Mouse (Mus musculus): ENCODE data around the gene Epn3. TPM values are rescaled to one million over a fixed set of nuclear protein-coding genes. Genes with fewer than 3 reads are reported as not detected.
A peak's percentile ranks its signal among the peaks of the same experiment; 100 is the strongest.

The Epn3 gene
- polyA plus RNA-seq, 1 experiment, result not detected

DNA sequence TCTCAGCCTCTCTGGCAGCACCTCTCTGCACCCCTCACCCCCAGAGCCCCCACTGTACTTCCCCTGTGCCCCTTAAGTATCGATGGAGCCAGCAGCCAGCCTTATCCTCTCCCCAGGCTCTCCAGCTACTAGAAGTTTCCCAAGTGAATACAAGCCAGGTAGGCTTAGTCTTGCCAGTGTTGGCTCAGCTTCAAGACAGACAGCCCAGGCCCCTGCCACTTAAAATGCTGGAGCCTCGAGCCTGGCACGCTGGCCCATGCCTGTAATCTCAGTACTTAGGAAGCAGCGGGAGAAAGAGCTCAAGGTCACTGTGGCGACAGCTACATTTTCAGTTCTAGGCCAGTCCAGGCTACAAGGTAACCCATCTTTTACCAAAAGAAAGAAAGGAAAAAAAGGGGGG is 49.9 kb downstream of the Epn3 start:
- TF ChIP-seq CTCF (IDR thresholded peaks at IDR 0.05; ENCODE audit: insufficient read depth, low read depth, low read length) (no peak), POLR2A (IDR thresholded peaks at IDR 0.05; ENCODE audit: insufficient read depth, low read depth, low read length) (no peak)
- H3K4me1 ChIP-seq (ENCODE audit: control insufficient read depth, insufficient read depth, low read length), result peaks cover 50% of the 10 kb centered on the region
- H3K4me3 ChIP-seq (ENCODE audit: insufficient read depth, low read depth, low read length), result no peak overlapping the region
- no peak overlapping the region for H3K27ac ChIP-seq (ENCODE audit: insufficient read depth, low read depth, low read length)
- WGBS, result 53% methylated on average over 5 of the region's 5 CpGs

DNA sequence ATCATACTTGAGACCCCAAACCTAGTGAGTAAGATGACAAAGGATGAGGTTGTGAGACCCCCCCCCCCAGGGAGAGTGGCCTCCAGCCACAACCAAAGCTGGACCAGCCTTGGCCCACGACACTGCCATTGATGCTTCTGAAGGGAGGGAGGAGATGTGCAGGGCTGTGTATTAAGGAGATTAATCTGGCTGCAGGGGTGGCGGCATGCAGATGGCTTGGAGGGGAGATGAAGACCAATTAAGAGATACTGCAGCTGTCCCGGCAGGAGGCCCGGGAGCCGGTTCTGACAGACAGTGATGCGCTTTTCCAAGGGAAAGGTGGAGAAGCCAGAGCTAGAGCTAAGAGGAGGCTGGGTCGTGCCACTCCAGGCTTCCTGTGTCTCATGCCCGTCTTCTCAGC is 50.5 kb downstream of the Epn3 start:
- Histone ChIP-seq H3K27ac (ENCODE audit: insufficient read depth, low read depth, low read length) (0 out of 2 replicates have a peak overlapping the region, but pooled peaks have one; percentile 2), H3K4me1 (ENCODE audit: control insufficient read depth, insufficient read depth, low read length) (peaks cover 43% of the 10 kb centered on the region), H3K4me3 (ENCODE audit: insufficient read depth, low read depth, low read length) (no peak overlapping the region)
- WGBS, result 34% methylated on average over 8 of the region's 8 CpGs
- TF ChIP-seq CTCF (IDR thresholded peaks at IDR 0.05; ENCODE audit: insufficient read depth, low read depth, low read length) (no peak), POLR2A (IDR thresholded peaks at IDR 0.05; ENCODE audit: insufficient read depth, low read depth, low read length) (no peak)

DNA sequence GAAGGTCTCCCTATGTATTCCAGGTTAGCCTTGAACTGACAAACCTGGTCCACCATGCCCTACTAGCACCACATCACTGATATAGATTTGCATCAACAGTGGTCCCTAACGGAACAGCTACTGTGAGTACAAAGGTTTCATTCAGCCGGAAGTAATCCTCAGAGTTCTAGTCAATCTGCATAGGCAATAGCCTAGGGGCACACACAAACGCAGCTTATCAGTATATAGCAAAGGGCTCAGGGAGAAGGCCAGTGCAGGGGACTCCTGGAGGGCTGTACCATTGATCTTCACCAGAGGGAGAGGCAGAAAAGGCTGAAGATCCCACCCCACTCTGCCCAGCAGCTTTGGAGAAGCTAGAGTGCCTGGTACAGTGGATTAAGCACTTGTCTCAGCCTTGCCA is 52.8 kb downstream of the Epn3 start:
- Histone ChIP-seq H3K4me1 (ENCODE audit: control insufficient read depth, insufficient read depth, low read length) (peaks cover 42% of the 10 kb centered on the region), H3K4me3 (ENCODE audit: insufficient read depth, low read depth, low read length) (no peak overlapping the region), H3K27ac (ENCODE audit: insufficient read depth, low read depth, low read length) (no peak overlapping the region)
- TF ChIP-seq CTCF (IDR thresholded peaks at IDR 0.05; ENCODE audit: insufficient read depth, low read depth, low read length) (no peak), POLR2A (IDR thresholded peaks at IDR 0.05; ENCODE audit: insufficient read depth, low read depth, low read length) (no peak)
- WGBS, result 46% methylated on average over 3 of the region's 3 CpGs

DNA sequence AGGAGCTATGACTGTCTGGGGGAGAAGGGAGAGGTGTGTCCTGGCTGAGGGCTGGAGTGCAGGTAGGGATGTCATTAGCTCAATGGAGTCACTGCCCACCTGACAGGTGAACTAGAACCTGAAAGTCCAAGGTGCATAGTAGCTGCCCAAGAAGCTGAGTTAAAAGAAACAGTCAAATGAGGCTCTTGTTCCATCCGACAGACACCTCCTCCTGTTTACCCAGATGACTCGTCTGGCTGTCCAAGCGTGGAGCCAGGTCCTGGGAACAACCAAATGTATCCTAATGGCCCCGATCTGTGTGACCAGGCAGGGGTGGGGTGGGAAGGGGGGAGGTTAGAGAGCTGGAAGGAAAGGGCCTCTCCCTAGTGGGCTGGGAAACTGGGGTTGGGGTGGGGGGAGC is 54.5 kb downstream of the Epn3 start:
- WGBS, result 73% methylated on average over 4 of the region's 4 CpGs
- TF ChIP-seq POLR2A (IDR thresholded peaks at IDR 0.05; ENCODE audit: insufficient read depth, low read depth, low read length) (no peak), CTCF (IDR thresholded peaks at IDR 0.05; ENCODE audit: insufficient read depth, low read depth, low read length) (no peak)

DNA sequence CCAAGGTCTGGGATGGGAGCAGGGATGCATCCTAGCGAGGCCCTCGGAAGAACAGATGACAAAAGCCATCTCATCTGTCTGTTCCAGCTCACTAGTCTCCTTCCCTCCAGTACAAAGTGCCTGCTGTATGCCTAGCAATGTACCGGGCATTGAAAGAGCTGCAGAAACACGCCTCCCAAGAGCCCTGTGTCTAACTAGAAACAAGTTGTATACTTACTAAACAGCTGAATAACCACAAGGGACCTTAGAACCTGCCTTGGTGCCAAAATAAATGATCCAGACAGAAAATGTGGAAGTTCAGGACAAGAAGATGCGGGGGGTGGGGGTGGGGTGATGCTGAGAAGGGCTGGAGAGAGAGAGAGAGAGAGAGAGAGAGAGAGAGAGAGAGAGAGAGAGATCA is 54.9 kb downstream of the Epn3 start:
- H3K4me1 ChIP-seq (ENCODE audit: control insufficient read depth, insufficient read depth, low read length), result peaks cover 25% of the 10 kb centered on the region
- H3K4me3 ChIP-seq (ENCODE audit: insufficient read depth, low read depth, low read length), result no peak overlapping the region
- no peak for TF ChIP-seq CTCF (IDR thresholded peaks at IDR 0.05; ENCODE audit: insufficient read depth, low read depth, low read length)
- no peak for TF ChIP-seq POLR2A (IDR thresholded peaks at IDR 0.05; ENCODE audit: insufficient read depth, low read depth, low read length)
- no peak overlapping the region for H3K27ac ChIP-seq (ENCODE audit: insufficient read depth, low read depth, low read length)
- 70% methylated on average over 5 of the region's 5 CpGs for WGBS

More for the DNA sequence above, 54.5 kb downstream of the Epn3 start:
- Histone ChIP-seq H3K27ac (ENCODE audit: insufficient read depth, low read depth, low read length) (no peak overlapping the region), H3K4me3 (ENCODE audit: insufficient read depth, low read depth, low read length) (no peak overlapping the region), H3K4me1 (ENCODE audit: control insufficient read depth, insufficient read depth, low read length) (peaks cover 29% of the 10 kb centered on the region)

DNA sequence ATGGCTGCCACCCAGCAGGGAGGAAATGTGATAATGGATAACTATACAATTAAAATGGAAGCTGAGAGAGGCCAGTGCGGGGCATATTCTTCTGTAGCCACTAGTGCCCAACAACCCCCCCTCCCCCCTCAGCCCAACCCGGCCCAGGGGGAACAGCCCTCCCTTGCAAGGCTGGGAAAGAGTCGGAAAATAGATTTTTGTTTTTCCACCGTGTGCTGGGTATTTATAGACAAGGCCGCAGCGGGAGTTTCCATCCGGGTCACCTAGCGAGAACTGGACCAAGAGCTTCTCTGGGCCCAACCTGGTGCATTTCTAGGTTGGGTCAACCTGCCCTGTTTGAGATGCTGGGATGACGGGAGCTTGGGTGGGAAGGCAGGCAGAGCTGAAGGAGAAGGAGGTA is 58.0 kb downstream of the Epn3 start:
- 58% methylated on average over 9 of the region's 9 CpGs for WGBS
- H3K27ac ChIP-seq (ENCODE audit: insufficient read depth, low read depth, low read length), result no peak overlapping the region
- peaks cover 8% of the 10 kb centered on the region for H3K4me1 ChIP-seq (ENCODE audit: control insufficient read depth, insufficient read depth, low read length)
- H3K4me3 ChIP-seq (ENCODE audit: insufficient read depth, low read depth, low read length), result no peak overlapping the region
- TF ChIP-seq CTCF (IDR thresholded peaks at IDR 0.05; ENCODE audit: insufficient read depth, low read depth, low read length) (no peak), POLR2A (IDR thresholded peaks at IDR 0.05; ENCODE audit: insufficient read depth, low read depth, low read length) (no peak)

DNA sequence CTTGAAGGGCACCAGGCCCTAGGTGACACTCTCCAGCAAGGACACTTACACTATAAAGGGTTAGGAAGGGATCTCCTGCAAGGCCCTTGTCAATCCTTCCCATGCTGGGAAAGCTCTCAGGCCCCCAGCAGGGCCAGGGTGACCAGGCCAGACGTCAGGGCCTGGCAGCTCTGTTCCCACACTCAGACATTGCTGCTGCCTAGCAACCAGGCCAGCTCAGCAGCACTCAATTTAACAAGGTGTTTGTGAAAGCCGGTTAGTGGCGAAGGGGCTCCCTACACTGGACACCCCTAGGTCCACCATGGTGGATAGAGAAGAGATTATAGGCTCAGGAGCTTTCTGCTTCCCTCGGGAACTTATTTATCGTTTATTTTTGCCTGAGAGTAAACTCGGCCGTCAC is 58.7 kb downstream of the Epn3 start:
- H3K4me1 ChIP-seq (ENCODE audit: control insufficient read depth, insufficient read depth, low read length), result peaks cover 8% of the 10 kb centered on the region
- TF ChIP-seq POLR2A (IDR thresholded peaks at IDR 0.05; ENCODE audit: insufficient read depth, low read depth, low read length) (no peak), CTCF (IDR thresholded peaks at IDR 0.05; ENCODE audit: insufficient read depth, low read depth, low read length) (no peak)
- H3K27ac ChIP-seq (ENCODE audit: insufficient read depth, low read depth, low read length), result no peak overlapping the region
- no peak overlapping the region for H3K4me3 ChIP-seq (ENCODE audit: insufficient read depth, low read depth, low read length)
- WGBS, result 46% methylated on average over 7 of the region's 7 CpGs

DNA sequence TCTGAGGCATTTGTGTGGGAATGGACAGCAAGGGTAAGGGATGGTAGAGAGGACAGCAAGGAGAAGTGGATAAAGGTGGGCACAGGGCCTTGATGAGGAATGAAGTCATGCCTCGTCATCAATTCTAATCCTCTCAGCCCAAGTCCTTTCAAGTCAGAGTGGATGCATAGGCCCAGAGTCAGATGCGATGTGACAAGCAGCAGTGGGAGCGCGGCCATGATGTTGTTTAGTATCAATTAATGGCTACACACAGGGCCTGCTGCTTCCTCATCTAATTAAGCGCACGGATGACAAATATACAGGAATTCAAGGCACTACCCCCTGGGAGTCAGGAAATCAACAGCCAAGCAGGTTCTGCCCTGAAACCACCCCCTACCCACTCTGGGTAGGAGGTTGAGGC is 59.4 kb downstream of the Epn3 start:
- Histone ChIP-seq H3K4me3 (ENCODE audit: insufficient read depth, low read depth, low read length) (no peak overlapping the region), H3K4me1 (ENCODE audit: control insufficient read depth, insufficient read depth, low read length) (peaks cover 8% of the 10 kb centered on the region), H3K27ac (ENCODE audit: insufficient read depth, low read depth, low read length) (no peak overlapping the region)
- TF ChIP-seq POLR2A (IDR thresholded peaks at IDR 0.05; ENCODE audit: insufficient read depth, low read depth, low read length) (no peak), CTCF (IDR thresholded peaks at IDR 0.05; ENCODE audit: insufficient read depth, low read depth, low read length) (no peak)
- WGBS, result 73% methylated on average over 6 of the region's 6 CpGs

Other genes with a start within 250 kb of the Epn3 start
- gene Gm21885, start 218.1 kb downstream of the Epn3 start, polyA plus RNA-seq (2012; ENCODE audit: insufficient read depth, insufficient read length, low replicate concordance, missing spikeins), result not detected in 2 replicates
- 287 and 558 TPM in 2 replicates for gene Luc7l3, start 178.0 kb downstream of the Epn3 start, polyA plus RNA-seq (2012; ENCODE audit: insufficient read depth, insufficient read length, low replicate concordance, missing spikeins)
- gene Ankrd40, start 172.0 kb downstream of the Epn3 start, polyA plus RNA-seq (2012; ENCODE audit: insufficient read depth, insufficient read length, low replicate concordance, missing spikeins), result 384 TPM in 1 of 2 replicates, not detected in the other
- gene Abcc3, start 107.0 kb downstream of the Epn3 start, polyA plus RNA-seq (2012; ENCODE audit: insufficient read depth, insufficient read length, low replicate concordance, missing spikeins), result not detected in 2 replicates
- 54.5 TPM in 1 of 2 replicates, not detected in the other for gene Cacna1g, start 25.8 kb downstream of the Epn3 start, polyA plus RNA-seq (2012; ENCODE audit: insufficient read depth, insufficient read length, low replicate concordance, missing spikeins)
- not detected in 2 replicates for gene Spata20, start 13.8 kb downstream of the Epn3 start, polyA plus RNA-seq (2012; ENCODE audit: insufficient read depth, insufficient read length, low replicate concordance, missing spikeins)
- gene Mycbpap, start 21.8 kb upstream of the Epn3 start, polyA plus RNA-seq (2012; ENCODE audit: insufficient read depth, insufficient read length, low replicate concordance, missing spikeins), result not detected in 2 replicates
- not detected in 2 replicates for gene Rsad1, start 49.3 kb upstream of the Epn3 start, polyA plus RNA-seq (2012; ENCODE audit: insufficient read depth, insufficient read length, low replicate concordance, missing spikeins)
- gene Chad, start 65.1 kb upstream of the Epn3 start, polyA plus RNA-seq (2012; ENCODE audit: insufficient read depth, insufficient read length, low replicate concordance, missing spikeins), result not detected in 2 replicates
- gene Acsf2, start 101.9 kb upstream of the Epn3 start, polyA plus RNA-seq (2012; ENCODE audit: insufficient read depth, insufficient read length, low replicate concordance, missing spikeins), result not detected in 2 replicates
- gene Lrrc59, start 129.8 kb upstream of the Epn3 start, polyA plus RNA-seq (2012; ENCODE audit: insufficient read depth, insufficient read length, low replicate concordance, missing spikeins), result not detected in 2 replicates
- not detected in 2 replicates for gene Mrpl27, start 153.8 kb upstream of the Epn3 start, polyA plus RNA-seq (2012; ENCODE audit: insufficient read depth, insufficient read length, low replicate concordance, missing spikeins)
- not detected in 2 replicates for gene Eme1, start 154.0 kb upstream of the Epn3 start, polyA plus RNA-seq (2012; ENCODE audit: insufficient read depth, insufficient read length, low replicate concordance, missing spikeins)
- gene Xylt2, start 177.5 kb upstream of the Epn3 start, polyA plus RNA-seq (2012; ENCODE audit: insufficient read depth, insufficient read length, low replicate concordance, missing spikeins), result not detected in 2 replicates
- not detected in 2 replicates for gene Gm11541, start 204.5 kb upstream of the Epn3 start, polyA plus RNA-seq (2012; ENCODE audit: insufficient read depth, insufficient read length, low replicate concordance, missing spikeins)
- not detected in 2 replicates for gene Cdc34b, start 241.8 kb upstream of the Epn3 start, polyA plus RNA-seq (2012; ENCODE audit: insufficient read depth, insufficient read length, low replicate concordance, missing spikeins)